Mouse (Mus musculus): ENCODE measurements around the gene Pten.
"Not testable (repeated sequence)": the region's sequence is repeated elsewhere in the genome, so short reads cannot be mapped to it uniquely, and the experiment has no call there.

Gene Pten

GRCm38 (mm10) chr19:32754188-32755000 is 2.9 kb upstream of the Pten start:
- DNase-seq (ENCODE audit: low spot score in 2 of 2) = no peak

GRCm38 (mm10) chr19:32755104-32755791 is 2.0 kb upstream of the Pten start:
- no peak for DNase-seq (ENCODE audit: low spot score in 2 of 2)

DNA sequence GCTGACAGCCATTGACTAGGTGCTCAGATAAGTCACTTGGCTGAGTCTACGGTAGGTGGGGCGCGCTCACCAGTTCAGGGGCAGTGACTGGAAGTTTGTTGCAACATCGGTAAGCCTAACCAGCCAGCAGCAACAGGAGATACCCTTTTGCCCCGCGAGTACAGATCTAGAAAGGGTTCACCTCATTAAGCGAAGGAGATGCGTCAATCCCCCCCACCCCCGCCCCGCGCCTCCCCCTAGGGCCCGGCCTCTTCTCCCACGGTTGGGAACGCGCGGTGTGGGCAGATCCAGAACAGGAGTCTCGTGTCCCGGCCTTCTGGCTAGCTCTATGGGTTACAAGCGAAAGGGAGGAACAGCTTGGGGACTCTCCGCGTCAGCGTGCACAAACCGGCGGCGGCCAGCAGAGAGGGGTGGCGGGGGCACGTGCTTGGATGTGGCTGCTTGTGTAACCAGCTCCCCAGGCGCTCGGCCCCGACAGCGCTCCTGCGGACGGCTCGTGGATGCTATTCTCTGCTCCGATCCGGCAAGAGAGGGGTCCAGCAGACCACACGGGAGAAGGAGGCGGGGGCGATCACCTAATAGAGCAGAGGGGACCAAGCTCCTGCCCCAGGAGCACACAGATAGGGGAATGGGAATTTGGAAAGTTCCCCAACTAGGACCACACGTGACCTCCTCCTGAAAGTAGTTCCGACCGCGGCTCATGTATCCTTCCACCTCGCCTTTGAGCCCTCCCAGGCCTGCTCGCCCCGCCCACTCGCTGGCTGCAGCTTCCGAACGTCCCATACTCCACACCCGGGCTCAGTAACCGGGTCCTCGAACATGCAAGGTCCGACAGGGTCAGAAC is 1.3 kb upstream of the Pten start:
- peak; percentile 92 to 93 for DNase-seq (ENCODE audit: low spot score in 2 of 2)

GRCm38 (mm10) chr19:32756636-32756899 is 729 bp upstream of the Pten start:
- no peak for DNase-seq (ENCODE audit: low spot score in 2 of 2)

DNA sequence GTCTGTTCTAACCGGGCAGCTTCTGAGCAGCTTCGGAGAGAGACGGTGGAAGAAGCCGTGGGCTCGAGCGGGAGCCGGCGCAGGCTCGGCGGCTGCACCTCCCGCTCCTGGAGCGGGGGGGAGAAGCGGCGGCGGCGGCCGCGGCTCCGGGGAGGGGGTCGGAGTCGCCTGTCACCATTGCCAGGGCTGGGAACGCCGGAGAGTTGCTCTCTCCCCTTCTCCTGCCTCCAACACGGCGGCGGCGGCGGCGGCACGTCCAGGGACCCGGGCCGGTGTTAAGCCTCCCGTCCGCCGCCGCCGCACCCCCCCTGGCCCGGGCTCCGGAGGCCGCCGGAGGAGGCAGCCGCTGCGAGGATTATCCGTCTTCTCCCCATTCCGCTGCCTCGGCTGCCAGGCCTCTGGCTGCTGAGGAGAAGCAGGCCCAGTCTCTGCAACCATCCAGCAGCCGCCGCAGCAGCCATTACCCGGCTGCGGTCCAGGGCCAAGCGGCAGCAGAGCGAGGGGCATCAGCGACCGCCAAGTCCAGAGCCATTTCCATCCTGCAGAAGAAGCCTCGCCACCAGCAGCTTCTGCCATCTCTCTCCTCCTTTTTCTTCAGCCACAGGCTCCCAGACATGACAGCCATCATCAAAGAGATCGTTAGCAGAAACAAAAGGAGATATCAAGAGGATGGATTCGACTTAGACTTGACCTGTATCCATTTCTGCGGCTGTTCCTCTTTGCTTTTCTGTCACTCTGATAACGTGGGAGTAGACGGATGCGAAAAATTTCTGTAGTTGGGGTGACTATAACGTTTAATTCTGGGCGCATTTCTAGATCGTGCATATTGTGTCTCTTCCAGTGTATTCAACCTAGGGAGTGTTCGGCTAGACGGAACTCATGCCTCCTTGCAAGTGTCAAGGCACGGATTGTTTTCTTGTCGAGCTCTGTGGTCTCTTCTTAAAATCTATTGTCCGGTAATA is 815 bp downstream of the Pten start:
- DNase-seq (ENCODE audit: low spot score in 2 of 2) = peak in 1 of 2 experiments; percentile 30

DNA sequence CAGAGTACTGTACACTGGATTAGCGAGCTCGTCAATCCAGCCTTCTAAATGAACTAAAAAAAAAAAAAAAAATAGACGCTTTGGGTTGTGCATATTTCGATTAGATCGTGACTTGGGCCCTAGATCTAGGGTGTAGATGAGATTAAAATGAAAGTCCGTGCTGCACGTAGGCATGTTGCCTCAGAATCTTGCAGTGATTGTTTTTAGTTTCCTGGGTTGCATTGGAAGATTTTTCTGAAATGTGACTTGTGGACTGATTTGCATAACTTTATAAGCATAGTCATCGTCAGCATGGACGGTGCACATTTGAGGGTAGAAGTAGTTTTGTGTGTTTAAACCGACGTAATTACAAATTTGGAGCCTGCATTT is 1.5 kb downstream of the Pten start:
- no peak for DNase-seq (ENCODE audit: low spot score in 2 of 2)

DNA sequence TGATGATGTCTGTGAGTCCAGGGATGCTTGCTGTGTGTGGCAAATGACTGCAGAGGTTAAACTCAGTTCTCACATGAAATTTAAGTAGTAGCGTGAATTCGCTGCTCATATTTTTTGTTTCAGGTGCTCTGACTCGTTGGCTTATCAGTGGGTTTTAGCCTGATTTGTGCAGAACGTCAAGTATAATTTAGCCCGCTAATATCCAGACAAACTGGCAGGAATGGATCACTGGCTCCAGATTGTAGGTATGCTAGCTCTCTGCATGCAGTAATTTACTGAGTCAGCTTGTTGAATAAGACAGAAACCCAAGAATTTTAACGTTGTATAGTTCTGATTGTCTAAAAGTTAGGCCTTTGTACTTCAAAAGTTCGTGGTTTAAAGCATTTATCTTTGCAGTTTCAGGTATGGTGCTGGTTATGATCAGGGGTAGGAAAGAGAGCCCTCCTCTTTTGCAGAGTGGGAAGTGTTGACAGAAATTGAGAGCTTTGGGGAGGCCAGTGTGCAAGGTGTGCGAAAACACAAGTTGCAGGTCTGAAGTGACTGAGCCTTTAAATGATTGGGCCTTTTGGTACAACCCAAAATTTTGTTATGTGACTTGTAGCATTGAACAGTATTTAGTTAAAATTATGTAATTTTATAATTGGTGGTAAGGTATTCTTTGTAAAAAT is 2.2 kb downstream of the Pten start:
- no peak for DNase-seq (ENCODE audit: low spot score in 2 of 2)

- no peak for DNase-seq (ENCODE audit: low spot score in 2 of 2)
Measured at GRCm38 (mm10) chr19:32760499-32760898, 3.2 kb downstream of the Pten start.

DNA sequence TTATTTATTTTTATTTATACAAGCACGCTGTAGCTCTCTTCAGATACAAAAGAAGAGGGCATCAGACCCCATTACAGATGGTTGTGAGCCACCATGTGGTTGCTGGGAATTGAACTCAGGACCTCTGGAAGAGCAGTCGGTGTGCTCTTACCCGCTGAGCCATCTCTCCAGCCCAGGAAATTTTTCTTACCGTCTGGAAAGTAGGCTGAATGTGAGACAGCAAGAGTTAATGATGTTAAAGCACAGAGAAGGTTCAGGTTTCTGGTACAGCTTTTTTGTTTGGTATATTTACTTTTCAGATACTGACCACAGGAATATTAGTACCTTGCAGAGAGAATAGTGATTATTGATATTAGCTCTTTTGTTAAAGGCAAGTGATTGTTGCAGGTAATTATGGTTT is 3.9 kb downstream of the Pten start:
- no peak for DNase-seq (ENCODE audit: low spot score in 2 of 2)

- DNase-seq (ENCODE audit: low spot score in 2 of 2) = no peak
Measured at GRCm38 (mm10) chr19:32762493-32762892, 5.2 kb downstream of the Pten start.

DNA sequence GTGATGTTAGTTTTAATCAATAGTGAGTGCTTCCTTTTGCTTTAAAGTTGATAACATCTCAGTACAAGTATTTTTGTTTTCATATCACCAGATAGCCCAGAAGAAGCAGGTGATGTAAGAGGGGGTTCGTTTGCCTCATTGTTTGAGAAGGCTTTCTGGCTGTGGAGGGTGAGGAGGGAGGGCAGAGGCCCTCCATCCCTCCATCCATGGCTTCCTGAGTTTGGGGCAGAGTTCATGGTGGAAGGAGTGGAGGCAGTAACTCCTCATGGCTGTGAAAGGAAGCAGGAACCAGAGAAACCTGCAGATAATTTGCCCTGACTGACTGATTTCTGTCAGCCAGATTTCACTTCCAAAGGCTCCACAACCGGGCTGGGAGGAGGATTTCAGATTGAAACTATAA is 21.1 kb downstream of the Pten start:
- DNase-seq (ENCODE audit: low spot score in 2 of 2) = no peak

DNA sequence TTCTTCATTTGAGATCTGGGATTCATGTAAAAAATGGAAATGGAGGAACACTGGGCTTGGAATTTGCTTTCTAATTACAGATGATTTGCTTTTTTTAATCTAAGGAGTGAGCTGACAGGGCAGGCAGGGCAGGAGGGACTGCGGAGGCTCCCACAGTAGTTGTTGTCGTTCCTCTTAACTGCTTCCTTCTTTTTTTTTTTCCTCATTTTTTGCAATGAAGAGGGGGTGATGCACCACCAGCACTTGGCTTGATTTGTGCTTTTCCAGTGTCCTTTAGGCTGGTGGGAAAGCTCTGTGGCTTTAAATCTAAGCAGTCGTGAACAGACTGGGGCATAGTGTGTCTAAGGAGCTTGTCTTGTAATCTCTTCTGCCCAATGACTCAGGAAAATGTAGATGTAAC is 21.8 kb downstream of the Pten start:
- DNase-seq (ENCODE audit: low spot score in 2 of 2) = no peak

DNA sequence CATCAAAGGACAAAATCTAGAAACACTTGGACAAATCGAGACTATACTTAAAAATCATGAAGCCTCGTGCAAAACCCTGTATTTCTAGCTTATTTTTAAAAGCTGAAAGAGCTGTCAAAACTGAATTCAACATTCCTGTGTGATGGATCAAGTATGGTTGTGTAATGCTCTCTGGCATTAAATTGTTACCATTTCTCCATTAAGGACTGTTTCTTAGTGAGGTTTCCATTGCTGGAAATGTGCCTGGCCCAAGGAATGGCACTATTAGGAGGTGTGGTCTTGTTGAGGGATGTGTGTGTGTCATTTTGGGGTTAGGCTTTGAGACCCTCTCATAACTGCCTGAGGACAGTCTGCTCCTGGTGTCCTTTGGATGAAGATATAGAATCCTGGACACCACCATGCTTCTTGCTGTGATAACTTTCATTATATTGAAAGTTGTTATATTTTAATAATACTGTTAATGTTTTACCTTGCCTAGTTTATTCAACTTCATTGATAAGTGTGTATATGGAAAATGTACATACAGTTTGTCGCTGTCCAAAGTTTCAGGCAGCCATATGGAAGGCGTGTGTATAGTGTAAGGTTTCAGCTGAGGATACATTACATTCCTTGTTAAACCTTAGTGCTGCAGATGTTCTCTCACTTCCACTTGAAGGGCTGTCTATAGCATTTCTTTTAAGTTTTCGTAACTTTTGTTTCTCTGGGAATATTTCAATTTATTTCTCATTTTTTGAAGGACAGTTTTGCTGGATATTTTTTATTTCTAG is 24.2 kb downstream of the Pten start:
- DNase-seq (ENCODE audit: low spot score in 2 of 2) = no peak

DNA sequence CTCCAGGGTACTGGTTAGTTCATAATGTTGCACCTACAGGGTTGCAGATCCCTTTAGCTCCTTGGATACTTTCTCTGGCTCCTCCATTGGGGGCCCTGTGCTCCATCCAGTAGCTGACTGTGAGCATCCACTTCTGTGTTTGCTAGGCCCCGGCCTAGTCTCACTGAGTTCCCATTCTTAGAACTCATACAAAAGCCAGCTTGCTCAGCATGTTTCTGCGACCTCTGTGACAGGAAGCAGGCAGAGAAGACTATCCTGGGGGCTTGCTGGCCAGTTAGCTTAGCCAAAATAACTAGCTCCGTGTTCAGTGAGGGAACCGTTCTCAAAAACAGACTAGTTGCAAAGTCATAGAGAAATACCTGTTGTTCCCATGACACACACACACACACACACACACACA is 30.1 kb downstream of the Pten start:
- not testable (repeated sequence) for DNase-seq (ENCODE audit: low spot score in 2 of 2)

DNA sequence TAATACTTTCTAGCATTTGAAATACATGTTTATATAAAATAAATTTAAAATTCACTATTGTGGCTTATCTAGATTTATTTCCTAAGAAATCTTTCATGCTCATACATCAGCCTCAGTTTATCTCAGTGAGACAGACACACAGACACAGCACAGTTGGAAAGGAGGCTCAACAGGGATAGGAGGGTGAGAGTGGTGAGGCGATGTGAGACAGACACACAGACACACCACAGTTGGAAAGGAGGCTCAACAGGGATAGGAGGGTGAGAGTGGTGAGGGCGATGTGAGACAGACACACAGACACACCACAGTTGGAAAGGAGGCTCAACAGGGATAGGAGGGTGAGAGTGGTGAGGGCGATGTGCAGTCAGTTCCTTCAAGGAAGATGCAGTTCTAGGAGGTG is 30.7 kb downstream of the Pten start:
- not testable (repeated sequence) for DNase-seq (ENCODE audit: low spot score in 2 of 2)

GRCm38 (mm10) chr19:32789535-32789934 is 32.2 kb downstream of the Pten start:
- no peak for DNase-seq (ENCODE audit: low spot score in 2 of 2)

DNA sequence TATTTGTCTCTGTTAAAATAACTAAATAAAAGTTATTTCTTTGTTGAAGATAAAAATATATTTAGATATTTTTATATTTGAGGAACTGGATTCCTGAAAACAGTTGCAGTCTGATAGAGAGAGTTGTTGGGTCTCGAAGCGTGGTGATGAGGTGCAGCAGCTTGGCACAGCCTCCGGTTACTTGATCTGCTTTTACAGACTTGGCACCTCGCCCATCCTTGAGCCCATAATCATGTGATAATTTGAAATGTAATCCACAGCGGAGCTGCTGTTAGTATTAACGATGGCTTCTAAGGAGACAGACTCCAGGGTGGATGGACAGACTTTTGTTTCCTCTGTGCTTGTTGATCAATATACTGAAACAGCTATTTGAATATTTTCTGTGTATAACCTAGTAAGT is 35.3 kb downstream of the Pten start:
- no peak for DNase-seq (ENCODE audit: low spot score in 2 of 2)

GRCm38 (mm10) chr19:32793901-32794300 is 36.6 kb downstream of the Pten start:
- no peak for DNase-seq (ENCODE audit: low spot score in 2 of 2)

- no peak for DNase-seq (ENCODE audit: low spot score in 2 of 2)
Measured at GRCm38 (mm10) chr19:32800557-32800956, 43.3 kb downstream of the Pten start.

GRCm38 (mm10) chr19:32804703-32805102 is 47.4 kb downstream of the Pten start:
- DNase-seq (ENCODE audit: low spot score in 2 of 2) = no peak
